Mouse (Mus musculus) cerebellum, adult 8-10 months (tissue): Measurements from ENCODE around the gene Crybg3.
"Not testable (repeated sequence)": the region's sequence is repeated elsewhere in the genome, so short reads cannot be mapped to it uniquely, and the experiment has no call there.

Source experiments
- DNase-seq: peaks from one replicate; pipeline ENCODE4 v3.0.0; 2022

The Crybg3 gene

DNA sequence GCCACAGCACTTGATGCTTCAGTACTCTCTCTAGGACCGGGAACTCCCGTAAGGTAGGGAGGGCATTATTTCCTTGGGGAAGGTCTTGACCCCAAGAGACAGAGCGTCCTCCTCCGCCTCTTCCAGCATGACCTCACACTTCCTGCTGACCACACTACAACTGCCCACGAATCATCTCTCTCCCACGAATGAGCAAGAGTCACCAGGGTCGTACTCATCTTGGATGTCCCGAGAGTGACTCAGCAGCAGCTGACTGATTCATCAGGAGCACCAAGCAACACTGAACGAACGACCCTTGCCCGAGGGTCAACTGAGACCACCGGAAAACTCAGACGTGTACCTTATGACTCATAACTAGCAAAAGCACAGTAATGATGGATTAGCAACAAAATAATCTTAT, 71.2 kb downstream of the Crybg3 start:
- DNase-seq = no peak

DNA sequence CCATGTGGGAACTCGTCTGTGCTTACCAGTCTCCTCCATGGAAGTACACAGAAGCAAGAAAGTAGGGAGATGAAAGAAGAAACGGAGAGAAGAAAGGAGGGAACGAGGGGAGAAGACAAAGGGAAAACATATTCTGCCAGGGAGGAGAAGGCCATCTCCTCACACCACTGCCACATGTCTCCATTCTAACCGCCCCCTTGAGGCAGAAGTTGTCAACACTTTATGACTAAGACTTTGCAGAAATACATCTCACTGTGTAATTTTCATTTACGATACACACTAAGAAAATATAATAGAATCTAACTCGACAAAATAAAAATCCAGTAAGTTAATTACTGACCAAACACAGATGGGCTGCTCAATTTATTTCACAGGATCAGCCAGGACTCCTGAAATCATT, 73.8 kb downstream of the Crybg3 start:
- DNase-seq = no peak

DNA sequence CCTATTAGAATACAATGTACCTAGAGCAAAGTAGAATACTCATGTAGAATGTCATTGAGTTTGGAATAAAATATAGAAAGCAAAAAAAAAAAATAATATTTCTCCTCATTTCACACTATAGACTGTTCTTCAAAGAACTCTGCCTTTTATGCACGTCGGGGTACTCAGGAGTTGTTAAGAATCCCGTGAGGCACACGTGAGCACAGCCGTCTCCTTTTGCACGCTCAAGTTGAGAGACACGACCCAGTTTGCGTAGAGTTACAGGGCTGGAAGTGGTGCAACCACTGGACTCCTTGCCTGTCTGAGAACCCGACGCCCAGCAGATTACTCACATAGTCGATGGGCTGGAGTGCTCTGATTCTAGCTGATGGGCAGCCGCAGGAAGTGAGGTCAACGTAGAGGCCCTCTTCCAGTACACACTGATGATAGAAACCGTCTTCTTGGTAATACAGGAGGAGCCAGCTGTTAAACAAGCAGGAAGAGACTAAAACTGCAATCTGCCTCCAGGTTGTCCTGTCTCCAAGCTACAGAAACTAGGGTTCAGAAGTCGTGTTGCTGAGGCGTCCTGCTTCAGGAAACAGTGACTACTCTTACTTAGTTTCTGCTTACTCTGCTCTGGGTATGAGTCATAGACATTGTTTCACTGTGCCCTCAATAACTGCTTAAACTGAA, 78.9 kb downstream of the Crybg3 start:
- DNase-seq = no peak

DNA sequence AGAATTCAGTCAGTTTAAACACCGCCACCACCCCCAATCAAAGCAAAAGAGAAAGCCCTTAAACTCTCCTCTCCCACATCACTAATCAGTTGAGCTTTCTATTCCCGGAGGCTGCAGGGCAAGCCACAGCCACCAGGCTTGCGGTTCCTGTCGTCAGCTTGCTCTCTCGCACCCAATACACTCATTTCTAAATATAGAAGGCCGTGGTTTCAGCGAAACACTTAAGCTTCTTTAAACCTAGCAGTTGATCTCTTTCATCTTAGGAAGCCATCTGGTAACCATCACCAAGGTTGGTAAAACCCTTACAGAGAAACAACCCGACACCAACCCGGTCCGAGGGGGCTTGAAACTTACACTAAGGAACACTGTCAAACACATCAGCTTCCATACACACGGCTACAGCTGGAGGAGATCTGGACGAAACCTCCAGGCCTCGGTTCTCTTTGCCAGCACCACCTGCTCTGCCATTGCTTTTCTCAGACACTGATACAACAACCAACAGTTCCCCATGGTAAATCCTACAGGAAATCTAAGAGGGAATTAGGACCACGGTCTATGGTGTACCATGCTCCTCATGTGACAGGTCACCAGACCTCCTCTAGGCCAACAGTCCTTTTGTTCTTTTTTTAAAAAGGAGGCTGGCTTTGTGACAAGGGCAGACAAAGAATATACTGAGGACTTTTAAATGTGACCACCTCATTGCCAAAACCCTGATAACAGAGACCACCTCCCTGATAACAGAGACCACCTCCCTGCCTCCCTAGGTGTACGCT, 83.1 kb downstream of the Crybg3 start:
- no peak for DNase-seq

DNA sequence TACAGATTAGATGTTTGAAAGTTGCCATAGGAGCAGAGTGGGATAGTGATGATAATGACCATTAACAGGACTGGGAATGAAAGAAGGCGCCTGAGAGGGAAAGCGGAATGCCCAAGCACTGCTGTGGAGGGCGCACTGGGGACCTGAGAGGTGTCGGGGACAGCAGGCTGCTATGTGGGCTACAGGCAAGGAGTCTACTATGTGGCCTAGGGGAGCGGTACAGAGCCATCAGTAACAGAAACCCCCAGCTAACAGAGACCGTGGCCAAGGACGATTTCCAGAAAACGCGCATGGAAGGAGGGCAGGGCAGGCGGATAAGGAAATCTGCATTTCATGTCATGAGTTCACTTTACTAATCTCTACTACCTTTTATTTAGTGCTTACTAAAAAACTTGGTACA, 83.8 kb downstream of the Crybg3 start:
- DNase-seq = no peak

DNA sequence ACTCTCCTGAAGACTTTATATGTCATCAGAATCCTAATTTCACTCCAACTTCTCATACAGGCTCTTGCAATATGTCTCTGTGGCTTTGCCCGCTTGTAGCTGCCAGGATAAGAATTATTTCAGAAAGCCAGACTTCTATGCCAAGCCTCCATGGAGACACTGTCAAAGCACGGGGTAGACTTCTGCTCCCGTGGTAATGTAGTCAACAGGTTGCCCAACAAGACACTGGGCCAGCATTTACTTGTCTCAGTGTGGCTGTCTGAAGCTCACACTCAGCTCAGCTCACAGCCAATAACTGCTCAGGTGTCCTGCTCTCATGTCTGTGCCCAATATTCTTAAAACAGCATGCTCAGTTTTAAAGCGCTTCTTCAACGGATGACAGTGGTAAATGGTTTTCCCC, 85.6 kb downstream of the Crybg3 start:
- no peak for DNase-seq

DNA sequence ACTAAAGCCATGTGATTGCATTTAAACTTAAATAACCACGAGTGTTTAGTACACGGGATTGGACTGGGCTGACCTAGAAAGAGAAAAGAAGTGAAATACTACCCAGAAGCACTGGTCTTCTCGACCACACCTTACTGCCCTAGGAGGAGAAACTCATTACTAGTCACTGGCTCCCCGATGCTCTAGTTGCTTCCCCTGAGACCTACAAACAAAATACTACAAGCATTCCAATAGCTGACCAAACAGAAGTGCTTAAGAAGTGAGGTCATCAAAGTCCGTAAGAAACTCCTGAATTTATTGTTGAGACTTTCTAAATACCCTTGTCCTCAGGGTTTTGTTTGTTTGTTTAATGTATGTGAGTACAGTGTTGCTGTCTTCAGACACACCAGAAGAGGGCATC, 90.9 kb downstream of the Crybg3 start:
- DNase-seq = no peak

DNA sequence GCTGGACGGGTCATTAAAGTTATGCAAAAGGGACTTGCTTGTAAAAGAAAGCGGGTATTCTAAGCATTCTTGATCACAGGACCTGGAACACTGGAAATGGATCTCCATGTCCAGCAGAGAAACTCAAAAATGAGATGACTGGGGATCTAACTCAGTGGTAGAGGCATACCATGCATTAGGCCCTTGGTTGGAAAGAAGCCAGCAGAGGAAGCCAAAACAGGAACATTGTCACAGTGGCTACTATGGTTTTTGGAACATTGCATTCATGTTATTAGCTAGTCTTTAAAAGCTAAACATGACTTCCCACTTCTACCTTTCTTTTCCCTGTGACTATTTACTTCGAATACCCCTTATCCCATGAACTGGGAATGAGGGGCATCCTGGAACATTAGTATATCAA, 101.6 kb downstream of the Crybg3 start:
- no peak for DNase-seq

DNA sequence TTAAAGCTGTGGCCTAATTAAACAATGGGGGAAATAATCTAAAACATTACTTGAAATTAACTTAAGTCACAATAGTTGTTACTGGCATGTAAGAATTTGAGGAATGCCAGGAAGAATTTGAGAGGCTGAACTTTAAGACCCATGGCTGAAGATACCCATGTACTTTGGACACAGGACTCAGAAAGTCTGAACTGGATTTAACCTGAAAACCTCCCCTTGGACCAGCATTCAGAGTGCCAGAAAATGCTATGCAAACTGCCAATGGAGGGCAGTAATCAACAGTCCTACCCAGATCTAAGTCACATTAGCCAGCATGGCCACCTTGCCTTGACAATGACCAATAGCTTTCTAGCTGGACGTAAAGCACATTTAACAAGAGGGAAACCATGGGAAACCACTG, 102.8 kb downstream of the Crybg3 start:
- no peak for DNase-seq

DNA sequence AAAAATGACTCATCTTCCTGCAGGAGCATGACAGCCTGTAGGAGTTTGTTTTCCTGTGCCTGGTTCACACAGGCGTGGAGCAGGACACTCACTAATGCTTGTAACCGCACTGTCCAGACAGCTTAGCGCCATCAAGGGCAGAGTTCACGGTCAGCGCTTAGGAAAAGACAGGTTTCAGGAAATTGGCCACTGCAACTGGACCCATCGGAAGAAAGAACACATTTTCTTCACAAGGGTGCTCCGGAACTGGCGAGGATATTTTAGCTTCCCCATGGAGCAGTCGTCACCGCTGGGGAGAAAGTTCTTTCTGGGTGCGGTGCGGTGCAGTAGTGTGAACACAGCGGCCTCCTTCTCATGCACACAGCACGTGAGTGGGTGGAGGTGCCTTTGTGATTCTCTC, 107.6 kb downstream of the Crybg3 start:
- no peak for DNase-seq

DNA sequence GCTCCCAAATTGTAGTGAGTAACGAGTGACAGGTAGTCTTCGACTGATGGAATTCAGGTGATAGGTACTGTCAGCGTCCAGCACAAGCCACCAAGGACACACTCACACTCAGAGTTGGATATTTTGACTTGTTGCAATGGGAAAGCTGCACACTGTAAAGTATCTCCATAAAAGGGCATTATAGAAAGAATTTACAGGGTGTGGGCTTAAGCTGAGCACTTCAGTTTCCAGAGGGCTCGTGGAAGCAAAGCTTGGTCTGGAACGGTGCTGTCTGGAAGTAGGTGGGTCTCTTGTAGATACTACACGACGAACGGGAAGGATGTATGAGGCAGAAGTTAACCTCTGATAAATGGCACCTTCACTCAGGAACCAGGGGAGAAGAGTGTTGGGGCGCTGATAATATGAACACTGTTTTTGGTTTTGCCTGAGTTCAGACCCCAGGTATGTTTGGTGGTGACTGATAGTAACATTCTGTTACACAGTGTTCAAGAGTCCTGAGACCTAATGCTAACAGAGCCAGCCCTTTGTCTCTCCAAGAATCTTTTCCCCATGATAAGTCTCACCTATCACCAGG, 112.7 kb downstream of the Crybg3 start:
- DNase-seq = no peak

DNA sequence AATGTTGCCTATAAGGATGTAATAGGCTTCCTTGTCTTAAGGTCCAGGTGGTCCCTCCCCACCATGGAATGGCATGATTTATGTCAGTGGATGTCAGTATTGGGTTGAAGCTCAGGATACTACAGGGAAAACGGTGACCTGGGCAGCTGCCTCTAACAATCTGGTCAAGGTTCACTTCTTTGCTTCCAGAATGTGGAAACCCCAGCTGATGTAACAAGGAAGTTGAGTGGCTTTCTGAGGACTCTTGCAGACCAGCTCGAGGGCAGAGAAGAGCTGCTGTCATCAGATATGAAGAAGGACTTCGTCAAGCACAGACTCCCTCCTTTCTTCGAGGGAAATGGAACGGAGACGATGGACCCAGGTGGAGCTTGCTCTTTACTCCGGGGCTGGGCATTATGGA, 113.5 kb downstream of the Crybg3 start:
- no peak for DNase-seq

DNA sequence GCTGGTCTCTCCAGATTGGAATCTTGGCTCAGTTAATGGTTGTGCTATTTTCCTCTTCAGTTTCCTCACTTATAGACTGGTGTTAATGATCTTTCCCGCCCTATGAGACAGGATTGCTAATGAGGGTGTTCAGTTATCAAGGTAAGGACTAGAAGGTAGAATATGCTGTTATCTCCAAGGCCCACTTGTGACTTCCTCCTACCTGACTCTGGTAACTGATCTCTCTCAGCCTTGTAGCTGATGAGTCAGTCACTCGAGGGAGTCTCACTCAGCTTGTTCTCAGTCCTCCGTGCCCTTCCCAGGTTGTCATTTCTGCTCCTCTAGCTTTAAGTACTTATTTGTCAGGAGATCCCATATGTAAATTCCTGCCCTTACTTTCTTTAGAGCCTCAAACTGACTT, 122.8 kb downstream of the Crybg3 start:
- no peak for DNase-seq

DNA sequence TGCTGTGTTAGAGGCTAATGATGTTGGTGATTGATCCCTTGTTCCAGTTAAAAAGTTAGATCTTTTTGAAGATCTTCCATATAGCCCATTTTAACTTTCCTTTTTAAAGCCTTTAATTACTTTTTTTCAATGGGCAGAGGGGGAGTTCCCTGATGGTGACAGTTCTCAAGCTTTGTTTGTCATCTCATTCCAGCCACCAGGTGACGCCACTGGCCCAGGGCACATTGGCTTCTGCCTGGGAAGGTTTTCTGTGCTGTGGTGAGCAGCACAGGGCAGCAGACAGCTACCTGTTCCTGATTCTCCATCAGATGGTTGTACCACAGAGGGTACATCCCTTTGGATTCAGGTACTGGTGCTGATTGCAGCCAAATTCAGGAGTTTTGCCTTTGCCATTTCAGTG, 126.0 kb downstream of the Crybg3 start:
- peak; percentile 11 for DNase-seq

DNA sequence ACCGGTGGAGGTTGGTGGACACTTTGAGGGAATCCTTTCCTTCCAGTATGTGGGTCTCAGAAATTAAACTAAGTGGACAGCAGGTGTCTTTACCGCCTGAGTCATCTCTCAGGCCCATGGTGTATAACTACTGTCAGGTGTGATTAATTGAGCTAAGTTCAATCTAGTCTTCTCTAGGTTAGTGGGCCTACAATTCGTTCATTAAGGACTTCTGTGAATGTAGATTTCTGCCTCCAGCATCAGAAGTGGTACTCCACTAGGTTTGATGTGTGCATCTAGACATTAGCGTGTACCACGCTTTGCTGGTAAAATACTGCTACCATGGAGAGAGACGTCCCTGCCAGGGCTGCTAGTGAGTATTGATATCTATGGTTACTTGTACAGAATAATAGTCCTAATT, 128.2 kb downstream of the Crybg3 start:
- DNase-seq = no peak

DNA sequence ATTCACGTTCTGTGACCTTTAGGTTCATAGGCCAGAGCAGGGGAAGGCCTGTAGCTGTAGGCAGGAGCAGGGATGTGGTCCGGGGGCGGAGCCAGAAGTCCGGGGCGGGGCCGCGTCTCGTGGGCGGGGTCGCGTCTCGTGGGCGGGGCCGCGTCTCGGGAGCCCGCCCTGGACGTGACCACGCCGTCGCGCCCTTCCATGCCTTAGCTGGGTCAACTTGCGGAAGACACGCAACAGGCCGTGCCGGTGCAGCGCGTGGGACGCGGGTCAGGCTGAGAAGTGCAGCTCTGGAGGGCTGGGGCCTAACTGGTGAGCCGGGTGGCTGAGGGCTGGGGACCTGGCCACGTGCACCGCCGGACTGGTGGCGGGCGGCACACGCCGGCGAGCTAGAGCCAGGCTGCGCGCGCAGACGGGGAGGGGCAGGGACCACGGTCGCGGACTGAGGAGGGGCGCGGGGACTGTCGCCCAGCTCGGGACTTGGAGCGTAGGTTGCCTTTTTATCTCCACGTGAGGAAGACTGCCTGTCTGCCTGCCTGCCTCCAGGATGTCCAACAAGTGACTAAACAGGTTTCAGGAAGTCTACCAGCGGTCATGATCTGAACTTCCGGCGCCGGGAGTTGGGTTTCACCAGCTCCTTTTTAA, 129.0 kb downstream of the Crybg3 start, which contains the start of gene Riox2:
Gene Riox2, plus strand, starts transcription at position 139 of the 642 bp plus-strand sequence.
- DNase-seq = peak; percentile 46

DNA sequence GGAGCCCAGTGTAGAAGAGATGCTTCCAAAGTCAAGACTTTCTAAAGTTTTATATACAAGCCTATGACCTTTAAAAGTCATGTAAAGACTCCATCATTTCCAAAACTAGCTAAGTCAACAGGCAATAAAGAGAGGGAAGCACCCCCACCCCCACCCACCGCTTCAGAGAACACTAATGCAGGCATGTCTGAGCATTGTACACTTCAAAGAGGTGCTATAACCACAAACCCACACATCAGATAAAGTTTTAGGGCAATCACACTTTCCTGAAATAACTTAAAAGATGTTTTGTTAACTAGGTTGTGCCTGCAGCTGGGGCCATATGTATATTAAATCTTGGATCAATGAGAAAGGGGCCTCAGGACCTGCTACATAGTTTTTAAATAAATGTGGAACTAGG, 130.9 kb downstream of the Crybg3 start:
- no peak for DNase-seq

DNA sequence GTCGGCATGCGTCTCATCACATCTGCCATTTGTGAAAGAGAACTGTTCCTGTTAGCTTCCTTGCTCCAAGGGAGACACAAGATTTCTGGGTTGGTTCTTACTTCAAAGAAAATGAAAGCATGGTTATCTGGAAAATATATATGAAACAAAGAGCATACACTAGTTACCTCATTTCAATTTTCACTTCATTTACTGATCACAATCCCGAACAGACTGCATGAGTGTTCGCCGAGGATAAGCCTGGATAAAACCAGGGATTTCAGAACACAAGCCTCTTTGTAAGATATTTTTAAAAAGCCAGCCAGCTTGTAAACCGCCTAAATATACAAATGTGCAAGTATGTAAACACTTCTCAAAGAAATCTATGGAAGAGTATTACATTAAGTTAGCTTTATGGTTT, 136.8 kb downstream of the Crybg3 start:
- no peak for DNase-seq

DNA sequence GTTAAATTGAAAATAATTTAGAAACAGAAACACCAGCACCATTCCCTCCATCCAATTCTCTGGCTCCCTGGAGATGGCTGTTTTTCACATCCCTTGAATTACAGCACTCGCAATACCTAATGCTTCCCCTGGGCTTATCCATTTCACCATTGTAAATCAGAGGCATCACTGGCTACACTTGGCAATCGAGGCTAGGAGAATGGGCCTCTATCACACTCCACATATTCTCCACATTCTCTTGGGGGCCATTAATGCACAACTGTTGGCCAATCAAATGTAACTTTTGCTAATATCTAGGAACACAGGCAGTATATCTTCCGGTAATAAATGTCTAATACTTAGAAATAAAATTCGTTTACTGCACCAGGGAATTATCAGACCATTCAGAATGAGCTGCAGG, 137.2 kb downstream of the Crybg3 start:
- DNase-seq = no peak

DNA sequence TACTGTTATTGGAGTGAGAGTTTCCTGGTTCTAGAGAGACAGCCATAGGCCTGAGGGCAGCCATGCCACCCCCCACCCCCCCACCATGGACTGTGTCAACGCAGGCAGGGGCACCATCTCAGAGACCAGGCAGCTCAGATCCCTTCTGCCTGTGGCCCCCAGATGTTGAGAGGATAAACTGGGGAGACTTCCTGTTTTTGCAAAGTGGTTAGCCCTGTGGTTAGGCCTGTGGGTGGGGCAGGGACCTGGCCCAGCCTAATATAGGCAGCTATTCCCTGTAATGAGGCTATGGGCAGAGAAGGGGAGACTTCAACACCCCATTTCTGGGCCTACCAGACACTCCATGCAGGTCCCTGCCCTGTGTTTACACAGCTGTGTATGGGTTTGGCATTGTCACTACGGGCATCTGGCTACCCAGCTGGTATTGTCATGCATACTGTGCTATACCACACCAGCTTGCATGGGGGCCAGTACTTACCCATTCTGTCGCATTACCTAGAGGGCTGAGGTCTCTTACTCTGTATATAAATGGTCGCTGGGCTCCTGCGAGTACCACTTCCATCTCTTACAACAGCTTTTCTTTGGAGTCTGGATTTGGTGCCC, 141.4 kb downstream of the Crybg3 start:
- not testable (repeated sequence) for DNase-seq

DNA sequence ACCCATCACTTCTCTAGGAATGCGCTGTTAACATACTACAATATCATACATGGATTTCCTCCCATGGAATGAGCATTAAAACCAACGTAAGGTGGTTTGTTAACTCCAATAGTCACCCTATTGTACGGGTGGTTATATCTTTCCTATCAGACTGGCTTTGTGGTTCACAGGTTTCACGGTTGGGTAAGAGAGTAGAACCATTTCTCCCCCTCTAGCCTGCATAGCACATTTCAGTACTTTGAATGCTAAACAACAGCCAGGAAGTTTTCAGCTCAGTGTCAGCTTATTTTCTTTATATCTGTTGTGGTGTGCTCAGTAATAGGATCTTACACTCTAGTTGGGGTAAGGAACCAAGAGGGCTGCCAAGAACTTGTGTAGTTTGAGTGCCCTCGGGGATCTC, 149.0 kb downstream of the Crybg3 start:
- no peak for DNase-seq

DNA sequence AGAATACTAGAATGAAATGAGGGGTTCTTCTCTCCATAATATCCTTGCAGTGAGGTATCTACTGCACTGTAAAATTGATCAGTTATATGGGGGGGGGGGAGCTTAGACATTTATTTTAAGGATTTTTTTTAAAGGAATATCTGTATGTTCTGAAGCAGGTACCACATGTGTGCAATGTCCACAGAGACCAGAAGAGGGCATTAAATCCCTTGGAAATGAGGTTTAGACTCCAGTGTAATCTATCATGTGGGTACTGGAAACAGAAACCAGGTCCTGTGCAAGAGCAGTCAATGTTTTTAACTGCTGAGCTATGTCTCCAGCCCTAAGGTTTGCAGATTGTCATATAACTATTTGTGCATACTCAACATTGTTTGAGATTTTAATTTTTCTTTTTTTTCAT, 151.7 kb downstream of the Crybg3 start:
- DNase-seq = no peak

DNA sequence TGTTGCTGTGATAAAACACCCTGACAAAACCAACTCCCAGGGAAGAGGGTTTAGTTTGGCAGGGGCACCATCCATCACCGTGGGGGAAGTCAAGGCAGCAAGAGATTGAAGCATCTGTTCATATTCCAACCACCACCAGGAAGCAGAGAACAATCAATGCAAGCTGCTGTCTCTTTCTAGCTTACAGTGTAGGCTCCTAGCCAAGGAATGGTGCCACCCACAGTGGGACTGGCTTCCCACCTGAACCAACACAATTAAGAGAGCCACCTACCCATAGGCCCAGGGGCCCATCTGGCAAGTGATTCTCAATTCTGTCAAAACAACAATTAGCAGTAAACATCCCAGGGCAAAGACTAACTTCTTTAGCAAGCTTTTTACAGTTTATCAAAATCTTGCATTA, 152.6 kb downstream of the Crybg3 start:
- DNase-seq = no peak
